Mouse (Mus musculus) kidney, postnatal 0 days (tissue): Measurements from ENCODE around the gene Aloxe3. TPM values are rescaled to one million over a fixed set of nuclear protein-coding genes. Genes with fewer than 3 reads are reported as not detected.

Source experiments
- ATAC-seq: fragments of 200-750 bp; cut with Nextera tagmentation; replicated peaks from 2 replicates; pipeline ENCODE4 v1.8.0; 2017; ENCODE audit warnings: low read depth, moderate number of reproducible peaks, moderate TSS enrichment, moderate library complexity; ENCODE audit not compliant: low FRiP score
- DNase-seq: peaks from one replicate; pipeline ENCODE4 v3.0.0-alpha.2; 2016; ENCODE audit warnings: low spot score
- H3K27ac ChIP-seq: fragments of 300-500 bp; sonication (generic); 2 replicates; pipeline ENCODE4 v1.5.1; 2014; ENCODE audit warnings: mild to moderate bottlenecking
- H3K27me3 ChIP-seq: fragments of 300-500 bp; sonication (generic); 2 replicates; pipeline ENCODE4 v1.6.1; 2014; ENCODE audit warnings: low read length, mixed read lengths; ENCODE audit not compliant: insufficient read depth
- H3K36me3 ChIP-seq: fragments of 300-500 bp; sonication (generic); 2 replicates; pipeline ENCODE4 v1.6.1; 2014; ENCODE audit warnings: low read length, mixed read lengths; ENCODE audit not compliant: insufficient read depth
- H3K4me1 ChIP-seq: fragments of 300-500 bp; sonication (generic); replicated peaks from 2 replicates; pipeline ENCODE4 v1.6.1; 2014; ENCODE audit warnings: antibody characterized with exemption, low read length, mixed read lengths; ENCODE audit not compliant: insufficient read depth
- H3K4me2 ChIP-seq: fragments of 300-500 bp; sonication (generic); 2 replicates; pipeline ENCODE4 v1.6.1; 2014; ENCODE audit warnings: mild to moderate bottlenecking, low read length, moderate library complexity, mixed read lengths
- H3K4me3 ChIP-seq: fragments of 300-500 bp; sonication (generic); replicated peaks from 2 replicates; pipeline ENCODE4 v1.5.1; 2014; ENCODE audit warnings: low read depth, low read length
- H3K9ac ChIP-seq: fragments of 300-500 bp; sonication (generic); 2 replicates; pipeline ENCODE4 v1.6.1; 2014; ENCODE audit warnings: low read depth, low read length
- H3K9me3 ChIP-seq: fragments of 300-500 bp; sonication (generic); replicated peaks from 2 replicates; pipeline ENCODE4 v1.6.1; 2016; ENCODE audit warnings: low read length, inconsistent platforms, mixed read lengths
- CTCF ChIP-seq: IDR thresholded peaks from 2 replicates; pipeline ENCODE4 v1.5.1; 2016; ENCODE audit warnings: antibody characterized with exemption, low read depth, mild to moderate bottlenecking, moderate library complexity
- WGBS: fragments of 180-500 bp; shearing (Covaris S2); extraction: QIAGEN DNeasy Blood & Tissue Kit; methylation state at CpG from one replicate; pipeline ENCODE4 v1.1.7; 2014; 5-methylcytosine and 5-hydroxymethylcytosine counted together
- polyA plus RNA-seq: library from polyadenylated mRNA; unstranded; fragments of >200 nt; fragmentation: Nextera tagmentation; extraction: Ambion mirVana; gene quantifications from 2 replicates; pipeline ENCODE4 v1.2.1, GENCODE M21; 2015

The Aloxe3 gene
- polyA plus RNA-seq, 1 experiment from 2014 or later = 0.54 TPM

GRCm38 (mm10) chr11:69105227-69105626, 20.5 kb upstream of the Aloxe3 start:
- H3K36me3 ChIP-seq = peaks cover 89% of the 10 kb centered on the region
- ATAC-seq = no peak

DNA sequence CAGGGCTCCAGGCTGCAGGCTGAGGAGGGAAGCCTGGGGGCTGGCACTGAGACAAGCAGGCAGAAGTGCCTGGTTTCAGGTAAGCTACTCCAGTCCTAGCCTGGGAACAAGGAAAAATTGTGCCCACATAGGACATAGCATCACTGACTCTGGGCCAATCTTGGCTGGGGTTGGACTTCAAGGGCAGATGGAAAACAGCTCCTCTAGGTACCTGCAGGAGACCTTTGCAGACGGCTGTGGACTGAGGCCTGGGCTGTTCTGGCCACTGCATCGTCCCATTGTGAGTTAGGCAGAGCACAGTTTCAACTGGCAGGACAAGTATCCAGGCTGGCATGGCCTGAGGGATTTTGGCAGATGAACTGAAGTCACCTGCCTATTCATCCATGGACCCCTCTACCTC, 19.9 kb upstream of the Aloxe3 start:
- H3K4me3 ChIP-seq = no peak overlapping the region
- DNase-seq (no peak), ATAC-seq (no peak)
- H3K27ac ChIP-seq = no peak overlapping the region
- no peaks in the 10 kb centered on the region for H3K27me3 ChIP-seq
- 73% methylated on average over 2 of the region's 2 CpGs for WGBS
- peaks cover 86% of the 10 kb centered on the region for H3K36me3 ChIP-seq
- H3K9ac ChIP-seq = no peak overlapping the region
- no peak overlapping the region for H3K4me2 ChIP-seq
- no peak for TF ChIP-seq CTCF
- H3K4me1 ChIP-seq = no peaks in the 10 kb centered on the region; the same call in 1 of the 2 replicates
- H3K9me3 ChIP-seq = no peaks in the 10 kb centered on the region

More at GRCm38 (mm10) chr11:69105227-69105626, 20.5 kb upstream of the Aloxe3 start:
- H3K4me2 ChIP-seq = no peak overlapping the region
- DNase-seq = no peak
- H3K4me1 ChIP-seq = peaks cover 5% of the 10 kb centered on the region; the same call in 1 of the 2 replicates
- H3K27me3 ChIP-seq = no peaks in the 10 kb centered on the region
- H3K27ac ChIP-seq = no peak overlapping the region
- no peak for TF ChIP-seq CTCF
- H3K4me3 ChIP-seq = no peak overlapping the region
- H3K9ac ChIP-seq = no peak overlapping the region
- 86% methylated on average over 6 of the region's 6 CpGs for whole genome bisulfite sequencing
- no peaks in the 10 kb centered on the region for H3K9me3 ChIP-seq

DNA sequence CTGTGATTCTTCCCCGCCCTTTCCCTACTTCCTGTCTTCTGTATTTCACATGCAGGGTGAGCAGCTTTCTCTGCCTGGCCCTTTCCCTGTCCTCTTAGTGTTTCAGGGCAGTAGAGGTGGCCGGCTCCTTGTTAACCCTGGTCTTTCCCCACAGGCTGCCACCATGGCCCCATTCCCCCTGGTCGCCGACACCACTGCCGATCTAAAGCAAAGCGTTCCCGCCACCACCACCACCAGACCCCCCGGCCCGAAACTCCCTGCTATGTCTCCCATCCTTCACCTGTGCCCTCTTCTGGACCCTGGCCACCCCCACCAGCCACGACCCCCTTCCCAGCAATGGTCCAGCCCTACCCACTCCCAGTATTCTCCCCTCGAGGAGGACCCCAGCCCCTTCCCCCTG, 19.4 kb upstream of the Aloxe3 start:
- 93% methylated on average over 11 of the region's 11 CpGs for WGBS
- ATAC-seq (no peak), DNase-seq (no peak)
- Histone ChIP-seq H3K27ac (no peak overlapping the region), H3K9ac (no peak overlapping the region), H3K27me3 (no peaks in the 10 kb centered on the region), H3K36me3 (peaks cover 81% of the 10 kb centered on the region), H3K4me1 (peaks cover 1% of the 10 kb centered on the region; the same call in 1 of the 2 replicates), H3K4me2 (no peak overlapping the region), H3K9me3 (no peaks in the 10 kb centered on the region), H3K4me3 (no peak overlapping the region)
- TF ChIP-seq CTCF = no peak

- TF ChIP-seq CTCF = no peak
- ATAC-seq (no peak), DNase-seq (no peak)
- peaks cover 75% of the 10 kb centered on the region for H3K36me3 ChIP-seq
- H3K4me3 ChIP-seq = no peak overlapping the region
- no peak overlapping the region for H3K4me2 ChIP-seq
- no peaks in the 10 kb centered on the region for H3K9me3 ChIP-seq
- H3K27ac ChIP-seq = no peak overlapping the region
- no peak overlapping the region for H3K9ac ChIP-seq
- H3K27me3 ChIP-seq = no peaks in the 10 kb centered on the region
- peaks cover 4% of the 10 kb centered on the region; the same call in 1 of the 2 replicates for H3K4me1 ChIP-seq
- WGBS = 89% methylated on average over 11 of the region's 11 CpGs
These were observed 18.9 kb upstream of the Aloxe3 start for GRCm38 (mm10) chr11:69106842-69107241.

- no peak for TF ChIP-seq CTCF
- ATAC-seq = no peak
These were observed 18.0 kb upstream of the Aloxe3 start for GRCm38 (mm10) chr11:69107676-69108075.

DNA sequence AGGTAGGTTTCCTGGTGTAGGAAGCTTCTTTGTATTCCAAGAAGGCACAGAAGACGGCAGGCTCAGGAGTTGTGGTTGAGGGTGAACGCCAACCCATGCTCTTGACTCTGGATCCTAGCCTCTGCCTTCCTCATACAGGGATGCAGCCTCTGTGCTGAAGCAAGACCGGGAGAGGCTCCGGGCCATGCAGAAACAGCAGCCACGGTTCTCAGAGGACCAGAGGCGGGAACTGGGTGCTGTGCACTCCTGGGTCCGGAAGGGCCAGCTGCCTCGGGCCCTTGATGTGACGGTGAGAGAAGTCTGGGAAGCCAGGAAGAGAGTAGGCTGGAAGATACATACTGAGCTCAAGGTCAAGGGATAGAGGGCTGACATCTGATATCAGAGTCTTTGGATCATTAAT, 17.5 kb upstream of the Aloxe3 start:
- WGBS = 79% methylated on average over 9 of the region's 9 CpGs

More at GRCm38 (mm10) chr11:69107676-69108075, 18.0 kb upstream of the Aloxe3 start:
- WGBS = 85% methylated on average over 11 of the region's 11 CpGs
- no peaks in the 10 kb centered on the region for H3K27me3 ChIP-seq
- H3K4me1 ChIP-seq = peaks cover 4% of the 10 kb centered on the region; the same call in 1 of the 2 replicates
- DNase-seq = no peak
- H3K27ac ChIP-seq = no peak overlapping the region
- H3K36me3 ChIP-seq = peaks cover 67% of the 10 kb centered on the region
- H3K4me2 ChIP-seq = no peak overlapping the region
- no peaks in the 10 kb centered on the region for H3K9me3 ChIP-seq
- no peak overlapping the region for H3K9ac ChIP-seq
- no peak overlapping the region for H3K4me3 ChIP-seq

More for the DNA sequence above, 17.5 kb upstream of the Aloxe3 start:
- Histone ChIP-seq H3K27me3 (no peaks in the 10 kb centered on the region), H3K4me3 (no peak overlapping the region), H3K9me3 (no peaks in the 10 kb centered on the region), H3K4me1 (peaks cover 4% of the 10 kb centered on the region; the same call in 1 of the 2 replicates), H3K9ac (no peak overlapping the region), H3K4me2 (no peak overlapping the region), H3K27ac (no peak overlapping the region), H3K36me3 (peaks cover 61% of the 10 kb centered on the region)
- no peak for DNase-seq
- no peak for TF ChIP-seq CTCF
- no peak for ATAC-seq
